Mouse (Mus musculus) kidney, postnatal 0 days (tissue): Measurements from ENCODE around the gene Atf7ip. TPM values are rescaled to one million over a fixed set of nuclear protein-coding genes. Genes with fewer than 3 reads are reported as not detected.

Experiments
- ATAC-seq: fragments of 200-750 bp; cut with Nextera tagmentation; replicated peaks from 2 replicates; pipeline ENCODE4 v1.8.0; 2017; ENCODE audit warnings: low read depth, moderate number of reproducible peaks, moderate TSS enrichment, moderate library complexity; ENCODE audit not compliant: low FRiP score
- DNase-seq: peaks from one replicate; pipeline ENCODE4 v3.0.0-alpha.2; 2016; ENCODE audit warnings: low spot score
- H3K27ac ChIP-seq: fragments of 300-500 bp; sonication (generic); 2 replicates; pipeline ENCODE4 v1.5.1; 2014; ENCODE audit warnings: mild to moderate bottlenecking
- H3K27me3 ChIP-seq: fragments of 300-500 bp; sonication (generic); 2 replicates; pipeline ENCODE4 v1.6.1; 2014; ENCODE audit warnings: low read length, mixed read lengths; ENCODE audit not compliant: insufficient read depth
- H3K36me3 ChIP-seq: fragments of 300-500 bp; sonication (generic); 2 replicates; pipeline ENCODE4 v1.6.1; 2014; ENCODE audit warnings: low read length, mixed read lengths; ENCODE audit not compliant: insufficient read depth
- H3K4me1 ChIP-seq: fragments of 300-500 bp; sonication (generic); replicated peaks from 2 replicates; pipeline ENCODE4 v1.6.1; 2014; ENCODE audit warnings: antibody characterized with exemption, low read length, mixed read lengths; ENCODE audit not compliant: insufficient read depth
- H3K4me2 ChIP-seq: fragments of 300-500 bp; sonication (generic); 2 replicates; pipeline ENCODE4 v1.6.1; 2014; ENCODE audit warnings: mild to moderate bottlenecking, low read length, moderate library complexity, mixed read lengths
- H3K4me3 ChIP-seq: fragments of 300-500 bp; sonication (generic); replicated peaks from 2 replicates; pipeline ENCODE4 v1.5.1; 2014; ENCODE audit warnings: low read depth, low read length
- H3K9ac ChIP-seq: fragments of 300-500 bp; sonication (generic); 2 replicates; pipeline ENCODE4 v1.6.1; 2014; ENCODE audit warnings: low read depth, low read length
- H3K9me3 ChIP-seq: fragments of 300-500 bp; sonication (generic); replicated peaks from 2 replicates; pipeline ENCODE4 v1.6.1; 2016; ENCODE audit warnings: low read length, inconsistent platforms, mixed read lengths
- CTCF ChIP-seq: IDR thresholded peaks from 2 replicates; pipeline ENCODE4 v1.5.1; 2016; ENCODE audit warnings: antibody characterized with exemption, low read depth, mild to moderate bottlenecking, moderate library complexity
- WGBS: fragments of 180-500 bp; shearing (Covaris S2); extraction: QIAGEN DNeasy Blood & Tissue Kit; methylation state at CpG from one replicate; pipeline ENCODE4 v1.1.7; 2014; 5-methylcytosine and 5-hydroxymethylcytosine counted together
- polyA plus RNA-seq: library from polyadenylated mRNA; unstranded; fragments of >200 nt; fragmentation: Nextera tagmentation; extraction: Ambion mirVana; gene quantifications from 2 replicates; pipeline ENCODE4 v1.2.1, GENCODE M21; 2015

The Atf7ip gene
- polyA plus RNA-seq, 1 experiment from 2014 or later = 17.9 TPM

DNA sequence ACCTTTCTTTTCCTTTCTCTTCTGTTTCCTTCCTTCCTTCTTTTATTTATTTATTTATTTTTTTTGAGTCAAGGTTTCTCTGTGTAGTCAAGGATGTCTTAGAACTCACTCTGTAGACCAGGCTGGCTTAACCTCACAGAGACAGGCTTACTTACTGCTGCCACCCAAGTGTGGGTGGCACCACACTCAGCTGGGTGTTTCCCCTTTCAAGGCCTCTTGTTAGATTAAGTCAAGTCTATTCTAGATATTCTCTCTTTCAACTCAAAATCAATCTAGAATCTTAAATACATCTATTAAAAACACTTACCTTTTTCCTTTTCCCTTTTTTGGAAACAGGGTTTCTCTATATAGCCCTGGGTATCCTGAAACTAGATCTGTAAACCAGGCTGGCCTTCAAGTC lies 11.3 kb downstream of the Atf7ip start:
- TF ChIP-seq CTCF = no peak
- ATAC-seq = no peak
- DNase-seq = no peak
- H3K4me1 ChIP-seq = no peaks in the 10 kb centered on the region
- no peak overlapping the region for H3K9ac ChIP-seq
- no peak overlapping the region for H3K4me3 ChIP-seq
- no peak overlapping the region for H3K4me2 ChIP-seq
- H3K9me3 ChIP-seq = peaks cover 8% of the 10 kb centered on the region; the same call in 1 of the 2 replicates
- H3K27me3 ChIP-seq = no peaks in the 10 kb centered on the region
- no peaks in the 10 kb centered on the region for H3K36me3 ChIP-seq
- H3K27ac ChIP-seq = no peak overlapping the region

DNA sequence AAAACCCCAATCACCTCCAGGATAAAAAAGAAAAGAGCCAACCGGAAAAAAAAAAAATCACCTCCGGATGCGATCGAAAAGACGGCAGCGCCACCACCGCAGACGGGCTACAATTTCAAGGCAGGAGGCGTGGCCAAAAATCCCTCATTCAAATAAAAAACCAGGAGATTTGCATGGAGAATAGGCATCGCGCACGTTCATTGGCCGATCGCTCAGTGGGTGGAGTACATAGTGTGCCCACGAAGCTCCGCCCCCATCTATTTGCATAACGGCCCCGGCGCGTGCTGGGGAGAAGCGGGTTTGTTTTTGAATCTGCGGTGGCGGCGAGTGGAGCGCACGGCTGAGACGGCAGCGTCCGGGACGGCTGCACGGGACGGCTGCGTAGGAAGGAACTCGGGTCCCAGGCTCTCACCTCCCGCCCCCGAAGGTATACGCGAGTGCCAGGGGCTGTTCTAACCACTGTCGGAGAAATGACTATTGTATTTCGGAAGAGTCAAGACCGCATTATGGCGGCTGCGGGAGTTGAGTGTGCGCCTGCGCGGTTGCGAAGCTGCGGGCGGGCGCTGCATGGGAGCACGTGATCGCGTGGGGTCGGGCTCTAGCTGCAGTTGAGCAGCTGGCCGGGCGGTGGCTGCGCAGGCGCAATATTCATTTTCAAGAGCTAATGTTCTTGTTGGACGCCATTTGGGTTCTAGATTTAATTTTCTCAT lies 12.7 kb downstream of the Atf7ip start:
- H3K9ac ChIP-seq = peak overlapping the region; percentile 84
- WGBS = under 1% methylated on average over 59 of the region's 59 CpGs
- H3K4me1 ChIP-seq = no peaks in the 10 kb centered on the region

GRCm38 (mm10) chr6:136519254-136519653 lies 13.3 kb downstream of the Atf7ip start:
- no peaks in the 10 kb centered on the region for H3K27me3 ChIP-seq
- peak overlapping the region; percentile 98 for H3K27ac ChIP-seq
- DNase-seq (peak; percentile 75), ATAC-seq (0 out of 2 replicates have a peak, but pooled peaks have one; percentile 1)
- H3K9me3 ChIP-seq = 0 out of 2 replicates have a peak, but pooled peaks cover 4% of the 10 kb centered on the region
- 2% methylated on average over 17 of the region's 17 CpGs for WGBS
- H3K4me3 ChIP-seq = peak overlapping the region; percentile 64
- TF ChIP-seq CTCF = peak; percentile 42; the same call in 1 of the 2 replicates
- no peaks in the 10 kb centered on the region for H3K4me1 ChIP-seq
- 0 out of 2 replicates have a peak, but pooled peaks cover 4% of the 10 kb centered on the region for H3K36me3 ChIP-seq
- H3K9ac ChIP-seq = peak overlapping the region; percentile 84; the same call in 1 of the 2 replicates
- peak overlapping the region; percentile 50 for H3K4me2 ChIP-seq

More for the DNA sequence above, 12.7 kb downstream of the Atf7ip start:
- Histone ChIP-seq H3K4me2 (peak overlapping the region; percentile 50), H3K9me3 (peaks cover 8% of the 10 kb centered on the region; the same call in 1 of the 2 replicates), H3K4me3 (peak overlapping the region; percentile 64), H3K27ac (peak overlapping the region; percentile 98), H3K27me3 (no peaks in the 10 kb centered on the region), H3K36me3 (0 out of 2 replicates have a peak, but pooled peaks cover 4% of the 10 kb centered on the region)
- TF ChIP-seq CTCF = peak; percentile 63
- DNase-seq = peak; percentile 100
- peak; percentile 98 for ATAC-seq

DNA sequence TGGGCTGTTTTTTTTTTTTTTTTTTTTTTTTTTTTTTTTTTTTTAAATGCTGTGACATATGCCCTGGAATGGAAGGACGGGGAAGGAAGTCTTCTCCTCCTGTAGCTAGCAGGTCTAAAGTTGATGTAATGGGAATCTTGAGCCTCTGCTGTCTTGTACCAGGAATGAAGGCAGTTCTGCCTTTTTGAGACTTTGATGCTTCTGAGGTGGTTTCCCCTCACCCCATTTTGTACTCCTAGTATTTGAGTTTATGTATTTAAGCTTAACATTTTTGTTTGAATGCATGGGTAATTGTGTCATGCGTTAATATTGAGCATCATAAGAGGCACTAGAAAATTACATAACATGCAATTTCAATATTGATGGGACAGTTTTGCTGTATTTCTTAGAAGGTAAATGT lies 14.4 kb downstream of the Atf7ip start:
- 76% methylated on average over 2 of the region's 2 CpGs for WGBS
- no peak for DNase-seq
- Histone ChIP-seq H3K27ac (no peak overlapping the region), H3K9me3 (no peaks in the 10 kb centered on the region), H3K4me2 (peak overlapping the region; percentile 16; the same call in 1 of the 2 replicates), H3K4me3 (0 out of 2 replicates have a peak overlapping the region, but pooled peaks have one; percentile 6), H3K4me1 (no peaks in the 10 kb centered on the region), H3K9ac (no peak overlapping the region), H3K36me3 (0 out of 2 replicates have a peak, but pooled peaks cover 4% of the 10 kb centered on the region), H3K27me3 (no peaks in the 10 kb centered on the region)
- TF ChIP-seq CTCF = no peak
- no peak for ATAC-seq

DNA sequence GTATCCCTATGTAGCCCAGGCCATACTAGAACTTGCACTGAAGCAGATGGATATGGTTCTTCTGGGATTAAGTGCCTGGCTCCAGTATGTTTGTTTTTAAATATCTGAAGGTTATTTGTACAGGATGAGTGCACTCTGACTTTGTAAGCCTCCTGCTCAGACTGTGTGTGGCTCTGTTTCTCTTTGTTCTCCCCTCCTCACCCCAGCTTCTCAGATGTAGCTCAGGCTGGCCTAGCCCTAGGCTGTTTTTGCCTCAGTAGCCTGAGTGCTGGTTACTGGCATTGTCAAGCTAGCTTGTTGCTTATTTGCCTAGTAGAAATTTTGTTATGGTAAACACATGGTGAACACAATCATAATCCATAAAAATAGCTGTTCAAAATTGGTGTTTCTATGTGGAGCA lies 15.7 kb downstream of the Atf7ip start:
- Histone ChIP-seq H3K36me3 (peaks cover 7% of the 10 kb centered on the region; the same call in 1 of the 2 replicates), H3K4me3 (no peak overlapping the region), H3K9me3 (no peaks in the 10 kb centered on the region), H3K27me3 (no peaks in the 10 kb centered on the region), H3K9ac (no peak overlapping the region), H3K4me2 (no peak overlapping the region), H3K4me1 (no peaks in the 10 kb centered on the region), H3K27ac (no peak overlapping the region)
- DNase-seq (no peak), ATAC-seq (no peak)
- no peak for TF ChIP-seq CTCF

DNA sequence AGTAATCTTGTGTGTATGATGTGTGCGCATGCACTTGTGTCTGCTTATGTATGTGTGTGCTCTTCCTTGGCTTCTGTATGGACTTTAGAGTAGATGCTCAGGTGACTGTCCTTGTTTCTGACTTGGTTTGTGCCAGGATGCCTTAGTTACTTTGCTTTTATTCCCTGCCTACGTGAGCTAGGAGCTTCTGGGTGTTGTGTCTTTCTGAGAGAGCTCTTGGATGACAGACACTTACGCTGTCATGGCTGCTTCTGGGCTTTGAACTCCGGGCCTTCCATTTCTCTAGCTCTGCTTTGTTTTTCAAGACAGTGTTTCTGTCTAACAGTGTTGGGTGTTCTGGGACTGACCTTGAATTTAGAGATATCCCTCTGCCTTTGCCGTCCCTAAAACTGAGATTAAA lies 16.7 kb downstream of the Atf7ip start:
- Histone ChIP-seq H3K4me1 (no peaks in the 10 kb centered on the region), H3K4me2 (no peak overlapping the region), H3K27me3 (no peaks in the 10 kb centered on the region), H3K27ac (peak overlapping the region; percentile 3; the same call in 1 of the 2 replicates), H3K4me3 (no peak overlapping the region), H3K9ac (no peak overlapping the region), H3K9me3 (no peaks in the 10 kb centered on the region), H3K36me3 (peaks cover 7% of the 10 kb centered on the region; the same call in 1 of the 2 replicates)
- WGBS = 91% methylated on average over 5 of the region's 5 CpGs
- no peak for TF ChIP-seq CTCF
- ATAC-seq (no peak), DNase-seq (no peak)
